ENCODE assay signal across 5 mouse cellular contexts in the genomic region with DNA sequence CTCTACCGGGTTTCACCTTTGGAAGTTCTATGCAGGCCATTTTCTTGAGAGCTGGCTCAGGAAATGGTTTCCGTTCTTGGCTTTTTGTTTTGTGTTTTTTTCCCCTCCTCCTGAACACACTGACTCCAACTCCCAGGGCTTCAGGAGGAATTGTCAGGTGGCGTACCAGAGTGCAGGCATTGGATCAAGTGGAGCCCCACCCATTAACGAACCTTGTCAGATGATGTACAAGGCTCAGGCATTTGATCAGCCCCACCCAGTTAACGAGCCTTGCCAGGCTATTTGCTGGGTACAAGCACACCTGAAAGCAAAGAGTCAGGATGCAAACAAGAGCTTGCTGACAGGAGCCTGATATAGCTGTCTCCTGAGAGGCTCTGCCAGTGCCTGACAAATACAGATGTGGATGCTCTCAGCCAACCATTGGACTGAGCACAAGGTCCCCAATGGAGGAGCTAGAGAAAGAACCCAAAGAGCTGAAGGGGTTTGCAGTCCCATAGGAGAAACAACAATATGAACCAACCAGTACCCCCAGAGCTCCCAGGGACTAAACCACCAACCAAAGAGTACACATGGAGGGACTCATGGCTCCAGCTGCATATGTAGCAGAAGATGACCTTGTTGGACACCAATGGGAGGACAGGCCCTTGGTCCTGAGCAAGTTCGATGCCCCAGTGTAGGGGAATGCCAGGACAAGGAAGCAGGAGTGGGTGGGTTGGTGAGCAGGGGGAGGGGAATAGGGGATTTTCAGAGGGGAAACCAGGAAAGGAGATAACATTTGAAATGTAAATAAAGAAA. TPM values are rescaled to one million over a fixed set of nuclear protein-coding genes. Genes with fewer than 3 reads are reported as not detected.
"Had no signal": no experiment of that assay in that cellular context is flagged by ENCODE, and none has a peak within 500 bp of the region (broad histone marks: within the 10 kb centered on the region; RNA-seq: fewer than 3 reads in every experiment).

A gene (minus strand): TSS at position 133 of the 795 bp plus-strand sequence.

RNA-seq across cellular contexts. Expression of the gene that starts here (rescaled TPM):
- polyA plus RNA-seq: limb, embryonic 13.5 days; liver, adult 2 months; liver, embryonic 14.5 days; midbrain, postnatal 0 days; neural tube, embryonic 14.5 days had no signal
